Comparison of ENCODE assay signal across 25 mouse cellular contexts in the genomic region with DNA sequence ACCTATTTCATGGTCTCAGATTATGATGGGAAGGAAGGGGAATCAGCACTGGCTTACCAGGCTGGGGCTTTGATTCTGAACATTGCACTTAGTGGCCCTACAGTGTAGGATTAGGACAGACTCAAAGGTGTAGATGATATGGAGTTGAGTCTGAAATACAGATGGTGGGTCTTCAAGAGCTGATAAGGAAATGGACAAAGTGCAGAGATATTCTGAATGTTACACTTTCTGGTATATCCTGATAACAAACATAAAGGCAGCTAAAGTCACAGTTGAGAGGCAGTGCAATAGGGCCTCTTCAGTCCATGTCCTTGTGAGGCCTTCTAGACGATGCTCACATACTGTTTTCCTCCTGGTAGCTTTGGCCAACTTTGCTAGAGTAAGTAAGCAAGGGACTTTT.
"Had no signal": no experiment of that assay in that cellular context is flagged by ENCODE, and none has a peak within 500 bp of the region (broad histone marks: within the 10 kb centered on the region; RNA-seq: fewer than 3 reads in every experiment).

No protein-coding gene starts in this region.

- DNase-seq: forebrain, postnatal 0 days; gastrocnemius, postnatal 14 days; gastrocnemius, postnatal 36 days; heart, adult 11 months; heart, adult 2 months; heart, postnatal 14 days; heart, postnatal 36 days; kidney, adult 11 months; kidney, adult 2 months; kidney, adult 9 months; kidney, postnatal 14 days; kidney, postnatal 36 days; layer of hippocampus, adult 9-11 months; layer of hippocampus, postnatal 36 days; left cerebral cortex, postnatal 4 days had no signal

- H3K4me3 ChIP-seq: heart, adult 2 months; heart, embryonic 13.5 days; heart, embryonic 15.5 days; hindbrain, embryonic 13.5 days; hindbrain, embryonic 15.5 days; kidney, embryonic 15.5 days; limb, embryonic 13.5 days; limb, embryonic 15.5 days had no signal

- H3K27me3 ChIP-seq: heart, embryonic 13.5 days; heart, embryonic 15.5 days; hindbrain, embryonic 13.5 days; hindbrain, embryonic 15.5 days; kidney, embryonic 15.5 days; limb, embryonic 13.5 days; limb, embryonic 15.5 days had no signal

- H3K9ac ChIP-seq: forebrain, postnatal 0 days; heart, embryonic 13.5 days; heart, embryonic 15.5 days; hindbrain, embryonic 13.5 days; hindbrain, embryonic 15.5 days; kidney, embryonic 15.5 days; limb, embryonic 13.5 days; limb, embryonic 15.5 days had no signal

- H3K9me3 ChIP-seq: heart, embryonic 13.5 days; heart, embryonic 15.5 days; hindbrain, embryonic 13.5 days; hindbrain, embryonic 15.5 days; kidney, embryonic 15.5 days; limb, embryonic 13.5 days; limb, embryonic 15.5 days had no signal

- H3K36me3 ChIP-seq: heart, embryonic 13.5 days; heart, embryonic 15.5 days; hindbrain, embryonic 13.5 days; hindbrain, embryonic 15.5 days; kidney, embryonic 15.5 days; limb, embryonic 13.5 days; limb, embryonic 15.5 days had no signal

- H3K4me2 ChIP-seq: heart, embryonic 11.5 days; heart, embryonic 13.5 days; heart, embryonic 15.5 days; hindbrain, embryonic 13.5 days; hindbrain, embryonic 15.5 days; kidney, embryonic 15.5 days; limb, embryonic 13.5 days; limb, embryonic 15.5 days had no signal

- ATAC-seq: forebrain, postnatal 0 days; hindbrain, postnatal 0 days had no signal

- H3K27ac ChIP-seq: heart, adult 2 months; heart, embryonic 13.5 days; heart, embryonic 15.5 days; hindbrain, embryonic 13.5 days; hindbrain, embryonic 15.5 days; hindbrain, postnatal 0 days; kidney, embryonic 15.5 days; kidney, postnatal 0 days; limb, embryonic 13.5 days; limb, embryonic 15.5 days had no signal

- H3K4me1 ChIP-seq: heart, embryonic 15.5 days; hindbrain, embryonic 13.5 days; hindbrain, embryonic 15.5 days; kidney, embryonic 15.5 days; limb, embryonic 15.5 days had no signal
